Mouse (Mus musculus): Measurements from ENCODE around the gene Capn9.

GRCm38 (mm10) chr8:124618252-124618651, 42.3 kb downstream of the Capn9 start:
- TF ChIP-seq CTCF (IDR thresholded peaks at IDR 0.05; ENCODE audit: extremely low read depth, insufficient read depth, insufficient read length, insufficient replicate concordance) (no peak), POLR2A (IDR thresholded peaks at IDR 0.05; ENCODE audit: low read depth, low read length) (no peak)

Measured in spleen, adult 2 months (tissue).